Mouse (Mus musculus): ENCODE measurements around the gene Nhlh2.

- TF ChIP-seq CTCF (IDR thresholded peaks at IDR 0.05; ENCODE audit: low read depth), result no peak
- TF ChIP-seq EP300 (IDR thresholded peaks at IDR 0.05; ENCODE audit: low read depth), result no peak
Measured at GRCm38 (mm10) chr3:101975337-101975736, 34.5 kb upstream of the Nhlh2 start.

Data from liver, postnatal 0 days (tissue).